Mouse (Mus musculus) neural tube, embryonic 13.5 days (tissue): ENCODE measurements around the gene Srsf5. TPM values are rescaled to one million over a fixed set of nuclear protein-coding genes. Genes with fewer than 3 reads are reported as not detected.
"Not testable (repeated sequence)": the region's sequence is repeated elsewhere in the genome, so short reads cannot be mapped to it uniquely, and the experiment has no call there.

Source experiments
- ATAC-seq: fragments of 200-750 bp; cut with Nextera tagmentation; 2 replicates; pipeline ENCODE4 v1.8.0; 2017; ENCODE audit warnings: low read depth, mild to moderate bottlenecking, moderate TSS enrichment, moderate library complexity
- H3K27ac ChIP-seq: fragments of 300-500 bp; sonication (generic); replicated peaks from 2 replicates; pipeline ENCODE4 v1.5.1; 2015; ENCODE audit warnings: moderate library complexity, mild to moderate bottlenecking, inconsistent platforms
- H3K27me3 ChIP-seq: fragments of 300-500 bp; sonication (generic); 2 replicates; pipeline ENCODE4 v1.6.1; 2015; ENCODE audit warnings: mild to moderate bottlenecking, inconsistent platforms
- H3K36me3 ChIP-seq: fragments of 300-500 bp; sonication (generic); 2 replicates; pipeline ENCODE4 v1.6.1; 2015; ENCODE audit warnings: mild to moderate bottlenecking, inconsistent platforms
- H3K4me1 ChIP-seq: fragments of 300-500 bp; sonication (generic); replicated peaks from 2 replicates; pipeline ENCODE4 v1.6.1; 2015; ENCODE audit warnings: inconsistent platforms
- H3K4me2 ChIP-seq: fragments of 300-500 bp; sonication (generic); 2 replicates; pipeline ENCODE4 v1.6.1; 2015; ENCODE audit warnings: inconsistent platforms, mild to moderate bottlenecking, moderate library complexity
- H3K4me3 ChIP-seq: fragments of 300-500 bp; sonication (generic); 2 replicates; pipeline ENCODE4 v1.5.1; 2015; ENCODE audit warnings: mild to moderate bottlenecking, inconsistent platforms
- H3K9ac ChIP-seq: fragments of 300-500 bp; sonication (generic); 2 replicates; pipeline ENCODE4 v1.6.1; 2015; ENCODE audit warnings: moderate library complexity, mild to moderate bottlenecking, inconsistent platforms
- H3K9me3 ChIP-seq: fragments of 300-500 bp; sonication (generic); 2 replicates; pipeline ENCODE4 v1.6.1; 2016; ENCODE audit warnings: inconsistent platforms
- WGBS: fragments of 180-500 bp; shearing (Covaris S2); methylation state at CpG from one replicate; pipeline ENCODE4 v1.1.7; 2015; 5-methylcytosine and 5-hydroxymethylcytosine counted together
- polyA plus RNA-seq: library from polyadenylated mRNA; unstranded; fragments of >200 nt; fragmentation: Nextera tagmentation; extraction: Ambion mirVana; gene quantifications from 2 replicates; pipeline ENCODE4 v1.2.1, GENCODE M21; 2015

Srsf5 gene
- polyA plus RNA-seq, 1 experiment from 2014 or later, result 427 TPM

GRCm38 (mm10) chr12:80931402-80932140 lies 13.7 kb upstream of the Srsf5 start:
- Histone ChIP-seq H3K4me1 (no peaks in the 10 kb centered on the region), H3K9ac (no peak overlapping the region), H3K36me3 (no peaks in the 10 kb centered on the region), H3K9me3 (no peaks in the 10 kb centered on the region), H3K27me3 (no peaks in the 10 kb centered on the region), H3K27ac (no peak overlapping the region), H3K4me3 (no peak overlapping the region), H3K4me2 (no peak overlapping the region)
- ATAC-seq, result no peak
- 91% methylated on average over 3 of the region's 3 CpGs for WGBS

GRCm38 (mm10) chr12:80932865-80933264 lies 12.4 kb upstream of the Srsf5 start:
- H3K4me3 ChIP-seq, result no peak overlapping the region
- no peaks in the 10 kb centered on the region for H3K9me3 ChIP-seq
- 90% methylated on average over 1 of the region's 1 CpGs for WGBS
- H3K4me1 ChIP-seq, result no peaks in the 10 kb centered on the region
- no peak overlapping the region for H3K4me2 ChIP-seq
- ATAC-seq, result no peak
- no peaks in the 10 kb centered on the region for H3K36me3 ChIP-seq
- H3K27me3 ChIP-seq, result no peaks in the 10 kb centered on the region
- no peak overlapping the region for H3K9ac ChIP-seq
- H3K27ac ChIP-seq, result no peak overlapping the region

- Histone ChIP-seq H3K4me2 (no peak overlapping the region), H3K4me3 (no peak overlapping the region), H3K36me3 (no peaks in the 10 kb centered on the region), H3K9me3 (no peaks in the 10 kb centered on the region), H3K27me3 (no peaks in the 10 kb centered on the region), H3K9ac (no peak overlapping the region), H3K4me1 (no peaks in the 10 kb centered on the region), H3K27ac (no peak overlapping the region)
- 75% methylated on average over 2 of the region's 2 CpGs for WGBS
- ATAC-seq, result no peak
Measured at GRCm38 (mm10) chr12:80936751-80937150, 8.6 kb upstream of the Srsf5 start.

GRCm38 (mm10) chr12:80937331-80938029 lies 7.8 kb upstream of the Srsf5 start:
- Histone ChIP-seq H3K27ac (no peak overlapping the region), H3K9ac (no peak overlapping the region), H3K4me2 (no peak overlapping the region), H3K9me3 (no peaks in the 10 kb centered on the region), H3K4me3 (no peak overlapping the region), H3K36me3 (no peaks in the 10 kb centered on the region), H3K27me3 (no peaks in the 10 kb centered on the region), H3K4me1 (no peaks in the 10 kb centered on the region)
- ATAC-seq, result no peak
- 81% methylated on average over 9 of the region's 9 CpGs for WGBS

- H3K27me3 ChIP-seq, result no peaks in the 10 kb centered on the region
- H3K9me3 ChIP-seq, result no peaks in the 10 kb centered on the region
- H3K4me2 ChIP-seq, result no peak overlapping the region
- H3K27ac ChIP-seq, result no peak overlapping the region
- no peaks in the 10 kb centered on the region for H3K4me1 ChIP-seq
- H3K4me3 ChIP-seq, result no peak overlapping the region
- ATAC-seq, result no peak
- H3K9ac ChIP-seq, result no peak overlapping the region
- H3K36me3 ChIP-seq, result no peaks in the 10 kb centered on the region
- WGBS, result 71% methylated on average over 5 of the region's 5 CpGs
Measured at GRCm38 (mm10) chr12:80938642-80939041, 6.7 kb upstream of the Srsf5 start.

GRCm38 (mm10) chr12:80939165-80939564 lies 6.1 kb upstream of the Srsf5 start:
- Histone ChIP-seq H3K27ac (no peak overlapping the region), H3K9ac (no peak overlapping the region)
- WGBS, result 80% methylated on average over 4 of the region's 4 CpGs

GRCm38 (mm10) chr12:80941886-80942285 lies 3.4 kb upstream of the Srsf5 start:
- H3K9me3 ChIP-seq, result no peaks in the 10 kb centered on the region
- ATAC-seq, result no peak
- WGBS, result 96% methylated on average over 3 of the region's 3 CpGs

More at GRCm38 (mm10) chr12:80939165-80939564, 6.1 kb upstream of the Srsf5 start:
- no peaks in the 10 kb centered on the region for H3K36me3 ChIP-seq
- no peak overlapping the region for H3K4me3 ChIP-seq
- H3K27me3 ChIP-seq, result no peaks in the 10 kb centered on the region
- H3K4me2 ChIP-seq, result no peak overlapping the region
- no peak for ATAC-seq
- H3K9me3 ChIP-seq, result no peaks in the 10 kb centered on the region
- H3K4me1 ChIP-seq, result no peaks in the 10 kb centered on the region

GRCm38 (mm10) chr12:80943395-80943794 lies 1.9 kb upstream of the Srsf5 start:
- WGBS, result 85% methylated on average over 3 of the region's 3 CpGs
- Histone ChIP-seq H3K27me3 (no peaks in the 10 kb centered on the region), H3K9ac (no peak overlapping the region), H3K4me1 (peaks cover 18% of the 10 kb centered on the region), H3K4me2 (no peak overlapping the region), H3K36me3 (peaks cover 13% of the 10 kb centered on the region), H3K4me3 (no peak overlapping the region), H3K9me3 (no peaks in the 10 kb centered on the region), H3K27ac (no peak overlapping the region)
- ATAC-seq, result no peak

More at GRCm38 (mm10) chr12:80941886-80942285, 3.4 kb upstream of the Srsf5 start:
- no peak overlapping the region for H3K27ac ChIP-seq
- no peaks in the 10 kb centered on the region for H3K36me3 ChIP-seq
- peaks cover 11% of the 10 kb centered on the region for H3K4me1 ChIP-seq
- no peak overlapping the region for H3K4me2 ChIP-seq
- no peaks in the 10 kb centered on the region for H3K27me3 ChIP-seq
- H3K4me3 ChIP-seq, result no peak overlapping the region
- no peak overlapping the region for H3K9ac ChIP-seq

GRCm38 (mm10) chr12:80944204-80944603 lies 1.1 kb upstream of the Srsf5 start:
- Histone ChIP-seq H3K4me1 (peaks cover 18% of the 10 kb centered on the region), H3K4me3 (no peak overlapping the region), H3K36me3 (peaks cover 19% of the 10 kb centered on the region), H3K27ac (no peak overlapping the region), H3K9me3 (no peaks in the 10 kb centered on the region), H3K4me2 (peak overlapping the region; percentile 51; the same call in 1 of the 2 replicates), H3K27me3 (no peaks in the 10 kb centered on the region), H3K9ac (no peak overlapping the region)
- ATAC-seq, result no peak
- WGBS, result 92% methylated on average over 4 of the region's 4 CpGs

- H3K36me3 ChIP-seq, result peaks cover 25% of the 10 kb centered on the region
- not testable (repeated sequence) for H3K9me3 ChIP-seq, H3K27me3 ChIP-seq
- WGBS, result 1% methylated on average over 9 of the region's 9 CpGs
- ATAC-seq, result peak; percentile 47
- peak overlapping the region; percentile 95 for H3K27ac ChIP-seq
- peaks cover 18% of the 10 kb centered on the region for H3K4me1 ChIP-seq
- peak overlapping the region; percentile 51 for H3K4me2 ChIP-seq
- H3K9ac ChIP-seq, result peak overlapping the region; percentile 66; the same call in 1 of the 2 replicates
- peak overlapping the region; percentile 98 for H3K4me3 ChIP-seq
Measured at GRCm38 (mm10) chr12:80944963-80945333, 356 bp upstream of the Srsf5 start.

GRCm38 (mm10) chr12:80945996-80946355 lies 672 bp downstream of the Srsf5 start:
- Histone ChIP-seq H3K4me1 (peaks cover 18% of the 10 kb centered on the region), H3K4me3 (peak overlapping the region; percentile 98), H3K4me2 (peak overlapping the region; percentile 82), H3K9me3 (no peaks in the 10 kb centered on the region), H3K36me3 (peaks cover 31% of the 10 kb centered on the region), H3K9ac (peak overlapping the region; percentile 94), H3K27me3 (no peaks in the 10 kb centered on the region), H3K27ac (peak overlapping the region; percentile 95)
- WGBS, result under 1% methylated on average over 45 of the region's 47 CpGs
- ATAC-seq, result peak; percentile 98

GRCm38 (mm10) chr12:80948202-80948601 lies 2.9 kb downstream of the Srsf5 start:
- H3K4me2 ChIP-seq, result no peak overlapping the region
- H3K9me3 ChIP-seq, result no peaks in the 10 kb centered on the region
- H3K27ac ChIP-seq, result no peak overlapping the region
- no peak overlapping the region for H3K4me3 ChIP-seq
- H3K36me3 ChIP-seq, result peaks cover 51% of the 10 kb centered on the region
- WGBS, result 96% methylated on average over 18 of the region's 18 CpGs
- H3K9ac ChIP-seq, result no peak overlapping the region
- peaks cover 18% of the 10 kb centered on the region for H3K4me1 ChIP-seq
- no peak for ATAC-seq
- H3K27me3 ChIP-seq, result no peaks in the 10 kb centered on the region
